Comparison of ENCODE assay signal across 8 mouse cellular contexts in genomic region chr19:45150490-45151181, GRCm38 (mm10). TPM values are rescaled to one million over a fixed set of nuclear protein-coding genes. Genes with fewer than 3 reads are reported as not detected.
DNase-seq lines count a peak whose midpoint lies in the region; ATAC-seq lines count a peak whose summit lies in the region.

TSS of gene Tlx1 (plus strand) at chr19:45150680.

- peaks cover 97% of the 10 kb centered on the region for H3K27me3 ChIP-seq in heart, embryonic 14.5 days (ENCODE audit: control insufficient read depth, insufficient read depth, low read length)
- peaks cover 97% of the 10 kb centered on the region for H3K27me3 ChIP-seq in hindbrain, embryonic 13.5 days
- peaks cover 92% of the 10 kb centered on the region for H3K27me3 ChIP-seq in midbrain, embryonic 15.5 days (replicated peaks)

- 1% methylated on average over 57 of the region's 61 CpGs for WGBS in heart, embryonic 14.5 days
- under 1% methylated on average over 56 of the region's 61 CpGs for WGBS in hindbrain, embryonic 13.5 days
- WGBS in midbrain, embryonic 15.5 days, result under 1% methylated on average over 56 of the region's 61 CpGs

- peaks cover 7% of the 10 kb centered on the region; the same call in 1 of the 2 replicates for H3K9me3 ChIP-seq in heart, embryonic 14.5 days (ENCODE audit: control insufficient read depth, low read length)
- H3K9me3 ChIP-seq in hindbrain, embryonic 13.5 days, result no peaks in the 10 kb centered on the region
- no peaks in the 10 kb centered on the region for H3K9me3 ChIP-seq in midbrain, embryonic 15.5 days

- H3K4me1 ChIP-seq in heart, embryonic 14.5 days (ENCODE audit: control insufficient read depth in 2 of 2, insufficient read depth in 2 of 2, low read length in 2 of 2), result peaks cover 2 to 8% of the 10 kb centered on the region in 2 experiments; a peak in 3 of 4 replicates
- H3K4me1 ChIP-seq in hindbrain, embryonic 13.5 days (replicated peaks), result peaks cover 17% of the 10 kb centered on the region
- peaks cover 14% of the 10 kb centered on the region for H3K4me1 ChIP-seq in midbrain, embryonic 15.5 days

- no peaks in the 10 kb centered on the region for H3K36me3 ChIP-seq in heart, embryonic 14.5 days (ENCODE audit: control insufficient read depth, insufficient read depth, low read length)
- H3K36me3 ChIP-seq in hindbrain, embryonic 13.5 days, result no peaks in the 10 kb centered on the region
- no peaks in the 10 kb centered on the region for H3K36me3 ChIP-seq in midbrain, embryonic 15.5 days (replicated peaks)

- ATAC-seq in heart, embryonic 14.5 days (ENCODE audit: insufficient number of reproducible peaks, insufficient read depth, low FRiP score, low read depth), result no peak
- ATAC-seq in hindbrain, embryonic 13.5 days (ENCODE audit: low FRiP score), result peak; percentile 57; the same call in 1 of the 2 replicates
- ATAC-seq in midbrain, embryonic 15.5 days (replicated peaks), result no peak

- H3K9ac ChIP-seq in heart, embryonic 14.5 days (ENCODE audit: low read length), result no peak within 1 kb of the TSS
- peak within 1 kb of the TSS; percentile 55 for H3K9ac ChIP-seq in hindbrain, embryonic 13.5 days
- H3K9ac ChIP-seq in midbrain, embryonic 15.5 days, result no peak within 1 kb of the TSS

- no peak for DNase-seq in heart, postnatal 14 days
- peak; percentile 80 for DNase-seq in embryo, embryonic 10.5 days (ENCODE audit: low spot score)
- no peak for DNase-seq in layer of hippocampus, adult 9-11 months
- no peak for DNase-seq in testis, postnatal 14 days (ENCODE audit: low spot score)
- no peak for DNase-seq in adrenal gland, postnatal 10 days

- H3K4me2 ChIP-seq in heart, embryonic 14.5 days (ENCODE audit: low read length), result peak within 1 kb of the TSS; percentile 63
- peak within 1 kb of the TSS; percentile 48 for H3K4me2 ChIP-seq in hindbrain, embryonic 13.5 days
- peak within 1 kb of the TSS; percentile 41 for H3K4me2 ChIP-seq in midbrain, embryonic 15.5 days

- intact Hi-C loops in heart, postnatal 14 days (cut with DNase I), result no loop called here

- H3K27ac ChIP-seq in heart, embryonic 14.5 days (replicated peaks in 1 of 2; ENCODE audit: control insufficient read depth in 1 of 2, insufficient read depth in 1 of 2, low read depth in 2 of 2, low read length in 2 of 2), result no peak within 1 kb of the TSS
- H3K27ac ChIP-seq in hindbrain, embryonic 13.5 days, result peak within 1 kb of the TSS; percentile 48; the same call in 1 of the 2 replicates
- no peak within 1 kb of the TSS for H3K27ac ChIP-seq in midbrain, embryonic 15.5 days

- H3K4me3 ChIP-seq in heart, embryonic 14.5 days (ENCODE audit: control insufficient read depth in 1 of 2, insufficient read depth in 1 of 2, low read depth in 1 of 2, low read length in 2 of 2), result peak within 1 kb of the TSS; percentile 25 to 29
- peak within 1 kb of the TSS; percentile 32 for H3K4me3 ChIP-seq in hindbrain, embryonic 13.5 days
- H3K4me3 ChIP-seq in midbrain, embryonic 15.5 days, result peak within 1 kb of the TSS; percentile 17; the same call in 1 of the 2 replicates

RNA-seq across cellular contexts. Expression of gene Tlx1, which starts in this region (rescaled TPM):
- polyA plus RNA-seq in heart, embryonic 14.5 days (2014; fragmentation: Nextera tagmentation; extraction: Ambion mirVana), result 0.22 TPM in 1 of 2 replicates, not detected in the other
- under 1 TPM; 0.22 to 0.27 TPM for total RNA-seq in heart, postnatal 14 days (2021)
- 3.0 and 5.1 TPM in 2 replicates for polyA plus RNA-seq in hindbrain, embryonic 13.5 days (2015; fragmentation: Nextera tagmentation; extraction: Ambion mirVana)
- not detected in 2 replicates for polyA plus RNA-seq in midbrain, embryonic 15.5 days (2015; fragmentation: Nextera tagmentation; extraction: Ambion mirVana)
- under 1 TPM in 1 of 2 experiments, not detected in 1; 0.15 TPM for total RNA-seq in adrenal gland, postnatal 10 days (2021)
